In the genomic region with DNA sequence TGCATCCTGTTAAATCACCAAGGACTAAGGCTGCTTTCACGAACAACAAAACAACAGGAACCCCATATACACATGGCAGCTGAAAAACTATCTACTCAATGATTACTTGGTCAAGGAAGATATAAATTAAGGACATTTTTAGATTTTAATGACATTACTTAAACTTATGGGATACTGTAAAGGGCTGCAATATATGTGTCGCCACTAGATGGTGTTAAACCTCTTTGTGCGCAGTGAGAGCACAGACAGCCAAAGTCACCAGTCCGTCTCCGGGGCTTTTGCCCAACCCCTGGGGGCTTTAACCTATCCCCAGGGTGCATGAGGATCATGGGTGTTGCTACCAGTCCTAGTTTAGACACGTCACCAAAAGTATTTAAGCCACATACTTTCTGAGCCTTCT, we compare ENCODE assay signal across 14 mouse cellular contexts. TPM values are rescaled to one million over a fixed set of nuclear protein-coding genes. Genes with fewer than 3 reads are reported as not detected.
DNase-seq lines count a peak whose midpoint lies in the region; ATAC-seq and TF ChIP-seq lines count a peak whose summit lies in the region.
"Not testable (repeated sequence)": the region's sequence is repeated elsewhere in the genome, so short reads cannot be mapped to it uniquely, and the experiment has no call there.
"Had no signal": no experiment of that assay in that cellular context is flagged by ENCODE, and none has a peak within 500 bp of the region (broad histone marks: within the 10 kb centered on the region; RNA-seq: fewer than 3 reads in every experiment).

No protein-coding gene starts in this region.

- H3K4me2 ChIP-seq in forebrain, embryonic 14.5 days (ENCODE audit: low read length); intestine, postnatal 0 days (replicated peaks; ENCODE audit: low read depth); liver, embryonic 14.5 days (ENCODE audit: low read depth): not testable (repeated sequence)

- not testable (repeated sequence) for H3K9me3 ChIP-seq in forebrain, embryonic 14.5 days (replicated peaks; ENCODE audit: control insufficient read depth, low read length); intestine, postnatal 0 days (ENCODE audit: control insufficient read depth); liver, embryonic 14.5 days (ENCODE audit: control insufficient read depth, low read length)

- TF ChIP-seq EP300 in liver, embryonic 14.5 days (IDR thresholded peaks at IDR 0.05; ENCODE audit: low read depth) = not testable (repeated sequence)

- not testable (repeated sequence) for H3K27ac ChIP-seq in forebrain, embryonic 14.5 days (ENCODE audit: low read depth, low read length); intestine, postnatal 0 days (ENCODE audit: low read depth, low read length); liver, embryonic 14.5 days

- not testable (repeated sequence) for ATAC-seq in forebrain, embryonic 14.5 days; intestine, postnatal 0 days; liver, embryonic 14.5 days (ENCODE audit: insufficient read depth)

- peak; percentile 48 for DNase-seq in R1 (ENCODE audit: low read depth, low spot score)
- peak; percentile 1 for DNase-seq in cerebellum, adult 9-10 months
- DNase-seq in forebrain, embryonic 14.5 days (ENCODE audit: low spot score) = peak; percentile 7
- DNase-seq in layer of hippocampus, adult 9-11 months = peak; percentile 4
- not testable (repeated sequence) for DNase-seq in liver, embryonic 14.5 days (ENCODE audit: low read depth in 3 of 3, low spot score in 3 of 3)
- DNase-seq in retina, embryonic 14.5 days (ENCODE audit: low spot score) = peak; percentile 67

- H3K9ac ChIP-seq in forebrain, embryonic 14.5 days (ENCODE audit: low read length); intestine, postnatal 0 days (ENCODE audit: low read depth, low read length); liver, embryonic 14.5 days (replicated peaks): not testable (repeated sequence)

- H3K4me1 ChIP-seq in forebrain, embryonic 14.5 days (ENCODE audit: control insufficient read depth, insufficient read depth, low read length); intestine, postnatal 0 days (replicated peaks; ENCODE audit: control insufficient read depth, insufficient read depth, low read length); liver, embryonic 14.5 days (replicated peaks; ENCODE audit: control insufficient read depth in 2 of 2, insufficient read depth in 2 of 2, low read length in 1 of 2): not testable (repeated sequence)

- not testable (repeated sequence) for H3K27me3 ChIP-seq in forebrain, embryonic 14.5 days (replicated peaks; ENCODE audit: control insufficient read depth, insufficient read depth, low read length); intestine, postnatal 0 days (replicated peaks; ENCODE audit: control insufficient read depth, insufficient read depth, low read length); liver, embryonic 14.5 days (ENCODE audit: control insufficient read depth, insufficient read depth, low read length)

- not testable (repeated sequence) for H3K36me3 ChIP-seq in forebrain, embryonic 14.5 days (ENCODE audit: control insufficient read depth, insufficient read depth, low read length); intestine, postnatal 0 days (ENCODE audit: control insufficient read depth, insufficient read depth); liver, embryonic 14.5 days (replicated peaks; ENCODE audit: control insufficient read depth, insufficient read depth, low read depth)

- peak; percentile 49 for TF ChIP-seq CTCF in intestine, postnatal 0 days (IDR thresholded peaks at IDR 0.05; ENCODE audit: low read depth)
- TF ChIP-seq CTCF in liver, embryonic 14.5 days (IDR thresholded peaks at IDR 0.05; ENCODE audit: low read depth) = peak; percentile 36

- WGBS in forebrain, embryonic 14.5 days = 10% methylated on average over 6 of the region's 6 CpGs
- WGBS in intestine, postnatal 0 days = 11% methylated on average over 6 of the region's 6 CpGs
- WGBS in liver, embryonic 14.5 days (ENCODE audit: insufficient replicate concordance) = 6% methylated on average over 6 of the region's 6 CpGs

- not testable (repeated sequence) for H3K4me3 ChIP-seq in forebrain, embryonic 14.5 days (ENCODE audit: low read depth, low read length); intestine, postnatal 0 days (ENCODE audit: low read depth, low read length); liver, embryonic 14.5 days (ENCODE audit: insufficient read depth in 1 of 2, low read depth in 2 of 2, low read length in 2 of 2)

RNA-seq across cellular contexts. Expression of a gene that starts 58.0 kb away (rescaled TPM):
- not detected in 2 replicates for polyA plus RNA-seq in forebrain, embryonic 14.5 days (2014; fragmentation: Nextera tagmentation; extraction: Ambion mirVana)
- polyA plus RNA-seq in intestine, postnatal 0 days (2015; fragmentation: Nextera tagmentation; extraction: Ambion mirVana) = not detected in 2 replicates
- polyA plus RNA-seq in liver, embryonic 14.5 days (2012; rRNA removed) = not detected in 2 replicates
- polyA plus RNA-seq in liver, embryonic 14.5 days (2014; fragmentation: Nextera tagmentation; extraction: Ambion mirVana) = not detected in 2 replicates
- polyA plus RNA-seq: forebrain, embryonic 13.5 days; heart, embryonic 14.5 days; hindbrain, embryonic 12.5 days; intestine, embryonic 16.5 days; liver, embryonic 11.5 days; neural tube, embryonic 14.5 days; stomach, embryonic 15.5 days had no signal
